Mouse (Mus musculus) Muller cell, postnatal 12 days (primary cell): ENCODE measurements at regions not wholly inside any gene's neighbourhood (a gene's known extent, or its start where the extent isn't known, plus 50 kb on each side); places are given as distances from the start of the nearest gene placed in this dataset.

Experiments
- DNase-seq: peaks from one replicate; pipeline ENCODE4 v3.0.0-alpha.2; 2015; ENCODE audit errors: inconsistent ontology term

GRCm38 (mm10) chr7:123642596-123642995, 142.3 kb upstream of the Zkscan2 start:
- peak; percentile 9 for DNase-seq

- no peak for DNase-seq
These were observed 143.2 kb upstream of the Zkscan2 start for GRCm38 (mm10) chr7:123643426-123643825.

- no peak for DNase-seq
These were observed 145.3 kb upstream of the Zkscan2 start for GRCm38 (mm10) chr7:123645521-123645920.

- no peak for DNase-seq
These were observed 165.2 kb upstream of the Zkscan2 start for GRCm38 (mm10) chr7:123665459-123665858.

GRCm38 (mm10) chr7:123684762-123685161, 184.5 kb upstream of the Zkscan2 start:
- DNase-seq, result no peak

- DNase-seq, result no peak
These were observed 186.3 kb upstream of the Zkscan2 start for GRCm38 (mm10) chr7:123686547-123686946.

GRCm38 (mm10) chr7:123731016-123731415, 230.8 kb upstream of the Zkscan2 start:
- no peak for DNase-seq

- DNase-seq, result no peak
These were observed 232.8 kb upstream of the Zkscan2 start for GRCm38 (mm10) chr7:123733061-123733460.

- DNase-seq, result no peak
These were observed 234.7 kb upstream of the Hs3st4 start for GRCm38 (mm10) chr7:123747986-123748385.

- no peak for DNase-seq
These were observed 229.4 kb upstream of the Hs3st4 start for GRCm38 (mm10) chr7:123753252-123753651.

DNA sequence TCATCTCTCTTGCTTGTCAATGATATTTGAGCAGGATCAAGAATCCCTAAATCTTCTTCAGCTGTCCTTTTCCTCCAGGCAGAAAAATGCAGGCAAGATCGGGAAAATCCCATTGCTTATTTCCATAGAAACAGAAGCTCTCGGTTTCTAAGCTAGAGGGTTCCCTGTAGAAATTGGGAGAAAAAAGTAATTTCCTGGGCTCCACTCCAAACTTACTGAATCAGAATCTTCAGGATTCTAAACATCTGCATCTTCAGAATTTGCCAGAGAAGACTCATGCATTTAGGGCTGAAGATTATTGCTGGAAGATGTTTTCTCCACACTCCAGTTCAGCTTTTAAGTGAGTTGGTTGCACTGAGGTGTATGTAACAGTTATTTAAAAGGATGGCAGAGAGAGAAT, 187.6 kb upstream of the Hs3st4 start:
- no peak for DNase-seq

GRCm38 (mm10) chr7:123796096-123796495, 186.6 kb upstream of the Hs3st4 start:
- DNase-seq, result no peak

GRCm38 (mm10) chr7:123805650-123806049, 177.0 kb upstream of the Hs3st4 start:
- DNase-seq, result no peak

- DNase-seq, result no peak
These were observed 158.7 kb upstream of the Hs3st4 start for GRCm38 (mm10) chr7:123823976-123824375.

DNA sequence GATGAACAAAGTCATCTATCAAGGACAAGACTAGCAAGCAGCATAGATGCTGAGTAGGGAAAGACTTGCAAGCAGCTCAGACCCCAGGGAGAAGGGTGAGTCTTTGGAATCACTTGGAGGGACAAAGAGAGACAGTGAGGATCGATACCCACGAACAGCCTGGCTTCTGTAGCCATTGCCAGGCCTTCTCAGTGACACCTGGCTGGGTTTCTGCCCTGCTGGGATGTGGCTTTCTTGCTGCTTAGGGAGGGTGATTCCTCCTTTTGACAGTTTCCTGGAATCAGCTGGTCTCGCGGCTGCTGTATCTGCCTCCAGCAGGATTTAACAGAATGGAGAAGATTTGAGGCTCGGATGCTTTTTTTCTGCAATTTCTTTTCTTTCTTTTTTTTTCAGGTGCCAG, 156.3 kb upstream of the Hs3st4 start:
- no peak for DNase-seq

DNA sequence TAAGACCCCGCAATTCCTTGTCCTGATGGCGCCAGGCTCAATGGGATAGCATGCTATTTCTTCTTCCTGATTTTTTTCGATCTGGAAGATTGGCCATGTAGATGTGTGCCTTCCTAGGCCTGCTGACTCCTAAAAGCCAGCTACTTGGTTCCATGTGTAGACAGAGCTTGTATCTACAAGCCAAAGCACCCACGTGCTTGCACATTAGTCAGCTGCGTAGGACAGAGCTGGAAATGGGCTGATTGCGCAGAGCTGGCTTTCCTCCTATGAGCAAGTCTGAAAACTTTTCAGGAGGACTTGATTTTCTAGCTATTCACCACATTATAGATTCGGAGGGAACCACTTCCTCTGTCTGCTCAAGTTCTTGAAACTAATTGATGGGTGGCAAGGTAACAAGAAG, 140.1 kb upstream of the Hs3st4 start:
- DNase-seq, result no peak

GRCm38 (mm10) chr7:123847081-123847480, 135.6 kb upstream of the Hs3st4 start:
- no peak for DNase-seq

DNA sequence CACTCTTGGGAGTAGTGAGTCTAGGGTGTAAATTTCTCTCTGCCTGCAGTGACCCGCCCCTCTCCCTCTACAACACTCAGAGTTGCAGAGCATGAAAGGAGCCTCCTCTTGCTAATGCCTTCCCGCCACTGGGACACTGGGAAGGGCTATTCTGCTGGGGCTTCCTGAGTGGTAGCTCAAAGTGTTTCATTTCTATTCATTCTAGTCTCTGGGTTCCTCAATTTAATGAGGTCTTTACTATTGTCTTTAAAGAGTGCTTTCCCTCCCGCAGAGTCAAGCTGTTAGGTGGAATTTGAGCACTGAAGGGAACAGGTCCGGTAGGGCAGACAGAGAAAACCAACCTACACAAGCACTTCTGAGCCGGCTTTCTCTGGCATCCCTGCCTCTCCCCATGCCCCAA, 134.0 kb upstream of the Hs3st4 start:
- no peak for DNase-seq

- DNase-seq, result no peak
These were observed 133.4 kb upstream of the Hs3st4 start for GRCm38 (mm10) chr7:123849220-123849619.

- peak; percentile 2 for DNase-seq
These were observed 132.1 kb upstream of the Hs3st4 start for GRCm38 (mm10) chr7:123850272-123851197.

DNA sequence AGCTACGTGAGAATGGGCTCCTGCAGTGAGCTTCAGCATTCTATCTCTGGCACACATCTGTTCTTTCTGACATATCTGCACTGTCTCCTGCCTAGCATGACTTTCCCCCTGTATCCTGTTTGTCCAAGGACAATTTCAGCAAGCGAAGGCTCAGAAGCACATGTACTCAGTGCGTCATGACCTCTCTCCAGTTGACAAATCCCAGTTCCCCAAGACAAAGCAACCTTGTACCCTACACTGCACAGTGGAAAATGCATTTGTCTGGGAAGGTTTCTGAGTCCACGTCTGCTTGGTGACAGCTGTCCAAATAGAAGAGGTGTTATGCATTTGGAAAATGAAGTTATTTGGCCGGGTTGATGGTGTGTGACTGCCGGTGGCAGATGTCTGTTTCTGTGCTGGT, 125.1 kb upstream of the Hs3st4 start:
- no peak for DNase-seq

DNA sequence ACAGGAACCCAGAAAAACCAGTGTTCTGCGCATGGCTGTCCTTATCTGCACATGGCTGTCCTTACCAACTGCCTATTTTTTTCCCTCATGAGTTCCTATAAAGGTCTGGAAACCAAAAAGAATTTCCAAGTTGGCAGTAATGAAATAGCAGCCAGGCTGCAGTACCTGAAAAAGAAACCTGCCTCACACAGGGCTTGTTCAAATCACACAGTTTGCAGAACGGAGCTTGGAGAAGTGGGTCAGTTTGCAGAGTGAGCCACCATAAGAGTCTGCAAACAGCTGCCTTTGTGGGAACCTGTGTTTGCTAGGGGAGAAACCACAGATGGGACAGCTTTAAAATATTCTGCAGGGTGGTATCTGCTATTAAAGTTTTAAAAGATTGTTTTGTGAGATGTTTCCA, 121.0 kb upstream of the Hs3st4 start:
- no peak for DNase-seq

DNA sequence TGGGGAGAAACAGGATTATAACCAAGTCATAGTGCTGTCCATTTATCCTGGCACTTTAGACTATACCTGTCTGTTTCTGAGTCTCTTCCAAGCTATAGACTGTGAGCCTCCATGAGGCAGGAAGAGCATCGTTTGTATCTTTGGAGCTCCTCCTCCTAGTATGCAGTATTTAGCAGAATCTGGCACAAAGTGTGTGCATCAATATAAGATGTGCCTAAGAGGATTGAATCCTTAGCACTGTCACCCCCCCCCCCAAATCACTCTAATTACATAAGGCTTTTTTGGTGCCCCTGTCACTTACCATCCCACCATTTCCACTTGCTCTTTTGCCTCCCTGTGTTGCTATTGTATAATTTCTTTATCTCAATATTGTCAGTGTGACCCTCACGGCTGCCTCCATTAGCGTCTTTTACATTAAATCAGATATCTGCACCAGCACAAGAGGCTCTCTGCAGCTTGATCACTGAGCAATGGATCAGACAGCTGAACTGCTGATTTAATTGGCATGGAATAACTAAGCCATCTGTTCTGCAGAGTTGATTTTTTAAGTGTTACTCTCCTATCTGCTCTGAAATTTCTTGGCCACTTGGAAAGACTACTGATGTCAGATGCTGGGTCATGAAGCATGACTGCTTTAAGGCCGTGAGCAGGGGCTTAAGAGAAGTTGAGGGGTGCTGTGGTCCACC, 85.8 kb upstream of the Hs3st4 start:
- DNase-seq, result no peak
